Mouse (Mus musculus): ENCODE measurements around the gene Ctcfl. TPM values are rescaled to one million over a fixed set of nuclear protein-coding genes. Genes with fewer than 3 reads are reported as not detected.

Ctcfl gene
- polyA plus RNA-seq, 1 experiment from 2014 or later = not detected

DNA sequence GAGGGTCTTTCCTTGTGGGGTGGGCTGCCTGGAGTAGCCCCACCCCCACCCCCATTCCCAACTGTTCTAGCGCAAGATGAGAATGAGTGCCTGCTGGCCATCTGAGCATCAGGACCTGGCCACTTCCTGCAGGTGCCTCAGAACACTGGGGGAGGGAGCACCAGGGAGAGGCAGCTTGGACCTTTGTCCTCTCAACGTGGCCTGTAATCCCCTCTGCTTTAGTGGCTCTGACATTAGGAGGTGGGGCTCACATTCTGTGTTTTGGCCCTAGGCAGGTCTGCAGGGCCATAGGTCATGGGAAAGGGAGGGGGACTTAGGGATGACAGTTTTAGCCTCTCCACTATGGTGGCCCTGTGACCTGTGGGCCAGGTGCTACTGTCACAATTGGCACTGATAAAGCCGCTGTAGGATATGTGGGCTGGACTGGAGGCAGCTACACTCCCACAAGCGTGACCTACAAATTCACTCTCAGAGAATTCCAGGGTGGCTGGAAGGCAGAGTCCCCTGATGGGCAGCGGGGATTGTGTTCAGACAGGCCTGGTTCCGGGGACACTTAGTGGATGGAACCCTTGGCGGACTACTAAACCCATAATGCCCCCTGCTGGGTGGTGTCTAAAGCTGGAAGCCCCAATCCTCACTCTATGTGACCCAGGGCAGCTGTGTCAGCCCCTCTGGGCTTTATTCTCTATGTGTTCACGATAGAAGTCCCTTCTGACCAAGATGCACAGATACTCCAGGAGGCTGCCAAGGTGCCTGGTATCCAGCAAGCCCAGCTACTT lies 68.5 kb downstream of the Ctcfl start:
- 40% methylated on average over 8 of the region's 8 CpGs for WGBS
- Histone ChIP-seq H3K27ac (ENCODE audit: low read depth, low read length) (no peak overlapping the region), H3K4me1 (ENCODE audit: control insufficient read depth, insufficient read depth, low read length) (no peaks in the 10 kb centered on the region), H3K36me3 (ENCODE audit: control insufficient read depth, insufficient read depth, low read length) (no peaks in the 10 kb centered on the region), H3K4me2 (ENCODE audit: low read depth) (no peak overlapping the region), H3K27me3 (ENCODE audit: control insufficient read depth, insufficient read depth, low read length) (no peaks in the 10 kb centered on the region), H3K4me3 (ENCODE audit: low read depth, low read length) (no peak overlapping the region), H3K9ac (ENCODE audit: low read length) (no peak overlapping the region), H3K9me3 (ENCODE audit: control insufficient read depth, low read length) (no peaks in the 10 kb centered on the region)
- DNase-seq (ENCODE audit: low spot score) (peak; percentile 10), ATAC-seq (ENCODE audit: insufficient read depth, low FRiP score, low TSS enrichment) (no peak)

DNA sequence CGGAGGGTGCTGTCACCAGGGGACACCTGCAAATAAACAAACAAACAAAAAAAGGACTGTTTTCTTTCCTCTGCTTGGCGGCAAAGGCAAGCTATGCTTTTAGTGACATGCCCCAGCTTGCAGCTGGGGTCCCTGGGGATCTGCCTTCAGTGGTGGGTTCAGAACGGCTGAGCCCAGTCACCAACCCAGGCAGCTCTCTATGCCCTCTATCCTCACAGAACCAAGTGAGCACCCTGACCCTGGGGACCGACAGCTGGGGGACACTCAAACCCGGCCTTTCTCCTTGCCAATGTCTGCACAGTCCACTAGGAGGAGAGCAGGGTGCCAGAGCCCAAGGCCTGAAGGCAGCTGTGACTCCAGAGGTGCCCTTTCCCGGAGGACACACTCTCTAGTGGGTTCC lies 69.5 kb downstream of the Ctcfl start:
- H3K27me3 ChIP-seq (ENCODE audit: control insufficient read depth, insufficient read depth, low read length) = no peaks in the 10 kb centered on the region

DNA sequence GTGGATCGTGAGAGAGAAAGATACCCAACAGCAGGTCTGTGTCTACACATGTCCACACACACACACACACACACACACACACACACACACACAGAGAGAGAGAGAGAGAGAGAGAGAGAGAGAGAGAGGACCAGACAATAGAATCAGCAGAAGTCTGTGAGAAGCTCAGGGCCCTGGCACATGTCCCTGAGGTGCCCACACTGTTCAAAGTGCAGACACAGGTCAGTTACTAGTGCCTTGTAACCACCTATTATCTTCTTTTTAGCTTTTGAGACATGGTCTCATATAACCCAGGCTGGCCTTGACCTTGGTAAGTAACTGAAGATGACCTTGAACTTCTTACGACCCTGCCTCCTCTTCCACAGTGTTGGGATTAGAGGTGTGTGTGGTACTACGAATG lies 70.1 kb downstream of the Ctcfl start:
- WGBS = 82% methylated on average over 3 of the region's 3 CpGs
- Histone ChIP-seq H3K9ac (ENCODE audit: low read length) (no peak overlapping the region), H3K36me3 (ENCODE audit: control insufficient read depth, insufficient read depth, low read length) (no peaks in the 10 kb centered on the region), H3K4me1 (ENCODE audit: control insufficient read depth, insufficient read depth, low read length) (no peaks in the 10 kb centered on the region), H3K9me3 (ENCODE audit: control insufficient read depth, low read length) (no peaks in the 10 kb centered on the region), H3K27me3 (ENCODE audit: control insufficient read depth, insufficient read depth, low read length) (no peaks in the 10 kb centered on the region), H3K27ac (ENCODE audit: low read depth, low read length) (no peak overlapping the region), H3K4me2 (ENCODE audit: low read depth) (no peak overlapping the region), H3K4me3 (ENCODE audit: low read depth, low read length) (no peak overlapping the region)
- no peak for ATAC-seq (ENCODE audit: insufficient read depth, low FRiP score, low TSS enrichment)
- DNase-seq (ENCODE audit: low spot score) = no peak

More for the DNA sequence above, 69.5 kb downstream of the Ctcfl start:
- ATAC-seq (ENCODE audit: insufficient read depth, low FRiP score, low TSS enrichment) (no peak), DNase-seq (ENCODE audit: low spot score) (no peak)
- Histone ChIP-seq H3K27ac (ENCODE audit: low read depth, low read length) (no peak overlapping the region), H3K4me2 (ENCODE audit: low read depth) (no peak overlapping the region), H3K4me3 (ENCODE audit: low read depth, low read length) (no peak overlapping the region), H3K9ac (ENCODE audit: low read length) (no peak overlapping the region), H3K36me3 (ENCODE audit: control insufficient read depth, insufficient read depth, low read length) (no peaks in the 10 kb centered on the region), H3K4me1 (ENCODE audit: control insufficient read depth, insufficient read depth, low read length) (no peaks in the 10 kb centered on the region), H3K9me3 (ENCODE audit: control insufficient read depth, low read length) (no peaks in the 10 kb centered on the region)
- WGBS = 45% methylated on average over 6 of the region's 6 CpGs

DNA sequence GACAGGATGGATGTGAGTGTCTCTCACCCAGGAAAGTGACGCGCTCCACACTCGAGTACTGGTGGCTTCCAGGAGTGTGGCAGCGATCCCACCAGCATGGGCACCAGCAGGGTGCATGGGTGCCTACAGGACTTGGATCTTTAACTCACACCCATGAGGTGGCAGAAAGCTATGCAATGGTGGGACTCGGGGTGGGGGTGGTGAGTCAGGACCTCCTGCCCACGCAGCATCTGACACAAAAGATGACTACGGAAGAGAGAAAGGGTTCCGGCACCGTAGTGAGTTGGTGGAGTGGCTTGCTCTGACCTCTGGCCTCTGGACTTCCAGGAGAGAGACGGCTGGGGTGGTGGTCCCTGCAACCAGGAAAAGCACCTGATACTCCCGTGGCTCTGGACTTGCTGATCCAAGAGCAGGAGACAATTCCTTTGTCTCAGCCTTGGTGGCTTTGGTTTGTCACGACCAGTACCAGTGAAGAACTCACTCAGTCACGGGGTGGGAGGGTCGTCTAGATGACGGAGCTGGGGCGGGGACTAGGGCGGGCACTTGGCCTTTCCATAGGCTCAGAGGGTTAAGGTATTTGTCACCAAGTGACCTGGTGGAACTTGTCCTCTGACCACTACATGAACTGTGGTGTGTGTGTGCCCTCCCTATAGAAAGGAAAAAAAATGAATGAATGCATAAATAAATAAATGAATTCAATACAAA lies 71.1 kb downstream of the Ctcfl start:
- 63% methylated on average over 17 of the region's 17 CpGs for whole genome bisulfite sequencing
- DNase-seq (ENCODE audit: low spot score) (no peak), ATAC-seq (ENCODE audit: insufficient read depth, low FRiP score, low TSS enrichment) (no peak)
- H3K4me1 ChIP-seq (ENCODE audit: control insufficient read depth, insufficient read depth, low read length) = no peaks in the 10 kb centered on the region
- H3K27me3 ChIP-seq (ENCODE audit: control insufficient read depth, insufficient read depth, low read length) = no peaks in the 10 kb centered on the region
- H3K36me3 ChIP-seq (ENCODE audit: control insufficient read depth, insufficient read depth, low read length) = no peaks in the 10 kb centered on the region
- no peaks in the 10 kb centered on the region for H3K9me3 ChIP-seq (ENCODE audit: control insufficient read depth, low read length)
- no peak overlapping the region for H3K9ac ChIP-seq (ENCODE audit: low read length)
- no peak overlapping the region for H3K27ac ChIP-seq (ENCODE audit: low read depth, low read length)
- H3K4me3 ChIP-seq (ENCODE audit: low read depth, low read length) = no peak overlapping the region
- no peak overlapping the region for H3K4me2 ChIP-seq (ENCODE audit: low read depth)

DNA sequence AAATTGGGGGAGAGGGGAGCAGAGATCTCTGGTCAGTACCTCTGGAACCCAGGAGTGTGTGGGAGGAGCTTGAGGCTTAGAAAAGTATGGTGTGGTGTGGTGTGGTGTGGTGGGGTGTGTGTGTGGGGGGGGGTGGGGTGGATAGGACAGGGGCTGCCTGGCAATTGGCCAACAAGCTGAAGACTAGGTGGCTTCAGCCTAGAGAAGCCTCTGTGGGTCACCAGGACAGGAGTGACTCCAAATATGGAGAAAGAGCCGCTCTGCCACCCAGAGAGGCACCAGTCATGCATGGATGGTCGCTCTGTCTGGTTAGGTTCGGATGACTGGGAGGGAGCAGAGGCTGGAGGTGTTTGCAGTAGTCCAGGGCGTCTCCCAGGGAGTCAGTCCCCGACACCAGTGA lies 71.9 kb downstream of the Ctcfl start:
- 61% methylated on average over 5 of the region's 5 CpGs for WGBS

DNA sequence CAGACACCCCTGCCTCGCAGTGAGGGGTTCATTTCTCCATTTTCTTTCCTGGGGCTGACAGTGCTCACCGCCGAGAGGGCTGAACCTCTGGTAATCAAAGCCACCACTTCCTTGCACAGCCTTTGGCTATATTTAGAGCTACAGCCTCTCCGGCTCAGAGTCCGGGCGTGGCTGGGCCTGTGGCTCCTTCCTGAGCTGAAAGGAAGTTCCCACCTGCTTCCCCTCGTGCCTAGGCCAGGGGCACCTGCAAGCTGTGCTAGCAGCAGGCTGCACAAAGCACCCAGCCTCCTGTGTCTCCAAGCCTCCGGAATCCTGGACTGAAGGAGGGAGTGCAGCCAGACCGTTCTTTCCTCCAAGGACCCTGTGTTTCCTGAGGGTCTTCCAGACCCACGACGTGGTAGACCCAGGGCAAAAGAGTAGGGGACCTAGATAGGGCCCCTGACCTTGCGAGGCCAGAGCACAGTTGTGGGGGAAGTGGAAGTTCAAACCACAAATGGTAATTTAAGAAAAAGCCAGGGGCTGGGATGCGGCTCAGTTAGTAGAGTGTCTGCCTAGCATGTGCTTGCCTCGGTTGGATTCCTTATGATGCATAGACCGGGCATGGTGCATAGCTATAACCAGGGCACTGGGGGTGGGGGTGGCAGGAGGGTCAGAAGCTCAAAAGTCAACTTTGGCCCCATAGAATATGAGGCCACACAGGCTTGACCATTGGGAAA lies 72.6 kb downstream of the Ctcfl start:
- Histone ChIP-seq H3K4me2 (ENCODE audit: low read depth) (no peak overlapping the region), H3K9ac (ENCODE audit: low read length) (no peak overlapping the region), H3K27ac (ENCODE audit: low read depth, low read length) (no peak overlapping the region), H3K4me3 (ENCODE audit: low read depth, low read length) (no peak overlapping the region), H3K27me3 (ENCODE audit: control insufficient read depth, insufficient read depth, low read length) (no peaks in the 10 kb centered on the region), H3K9me3 (ENCODE audit: control insufficient read depth, low read length) (no peaks in the 10 kb centered on the region), H3K36me3 (ENCODE audit: control insufficient read depth, insufficient read depth, low read length) (no peaks in the 10 kb centered on the region), H3K4me1 (ENCODE audit: control insufficient read depth, insufficient read depth, low read length) (no peaks in the 10 kb centered on the region)
- DNase-seq (ENCODE audit: low spot score) (no peak), ATAC-seq (ENCODE audit: insufficient read depth, low FRiP score, low TSS enrichment) (no peak)
- 79% methylated on average over 15 of the region's 15 CpGs for WGBS

More for the DNA sequence above, 71.9 kb downstream of the Ctcfl start:
- no peak overlapping the region for H3K9ac ChIP-seq (ENCODE audit: low read length)
- H3K36me3 ChIP-seq (ENCODE audit: control insufficient read depth, insufficient read depth, low read length) = no peaks in the 10 kb centered on the region
- H3K4me3 ChIP-seq (ENCODE audit: low read depth, low read length) = no peak overlapping the region
- H3K4me1 ChIP-seq (ENCODE audit: control insufficient read depth, insufficient read depth, low read length) = no peaks in the 10 kb centered on the region
- H3K27ac ChIP-seq (ENCODE audit: low read depth, low read length) = no peak overlapping the region
- no peak overlapping the region for H3K4me2 ChIP-seq (ENCODE audit: low read depth)
- ATAC-seq (ENCODE audit: insufficient read depth, low FRiP score, low TSS enrichment) (no peak), DNase-seq (ENCODE audit: low spot score) (no peak)
- no peaks in the 10 kb centered on the region for H3K9me3 ChIP-seq (ENCODE audit: control insufficient read depth, low read length)
- no peaks in the 10 kb centered on the region for H3K27me3 ChIP-seq (ENCODE audit: control insufficient read depth, insufficient read depth, low read length)

DNA sequence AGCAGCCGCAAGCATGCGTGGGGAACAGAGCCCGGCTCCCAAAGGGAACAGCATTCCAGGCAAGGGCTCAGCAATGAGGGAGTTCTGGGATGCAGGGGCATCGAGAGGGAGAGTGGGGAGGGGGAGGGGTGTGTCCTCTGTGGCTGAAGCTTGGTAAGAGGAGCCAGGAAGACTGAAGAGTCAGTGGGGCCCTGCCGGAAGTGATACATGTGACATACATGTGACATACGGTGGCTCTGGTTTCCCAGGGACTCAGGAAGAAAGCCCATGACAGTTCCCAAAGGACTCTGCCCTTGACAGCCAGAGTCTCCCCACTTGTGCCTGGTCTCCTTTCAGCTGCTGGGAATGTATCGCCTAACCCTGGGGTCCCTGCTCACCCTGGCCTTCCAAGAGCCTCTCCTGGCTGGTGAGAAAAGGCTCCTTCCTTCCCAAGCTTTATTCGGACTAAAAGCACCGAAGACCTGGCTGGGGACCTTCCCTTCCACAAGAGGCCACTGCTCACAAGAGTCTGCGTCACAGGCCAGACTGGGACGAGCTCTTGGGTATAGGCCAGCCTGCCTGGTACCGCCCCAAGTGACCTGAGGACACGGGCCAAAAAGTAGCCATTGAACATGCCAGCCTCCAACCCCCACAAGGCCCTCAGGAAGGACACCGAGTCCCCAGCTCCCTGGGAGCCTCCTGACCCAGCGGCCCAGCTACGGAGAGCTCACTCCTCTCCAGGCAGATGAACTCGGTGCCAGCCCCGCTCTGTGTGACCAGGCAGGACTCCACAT lies 74.9 kb downstream of the Ctcfl start:
- H3K27ac ChIP-seq (ENCODE audit: low read depth, low read length) = no peak overlapping the region
- no peaks in the 10 kb centered on the region for H3K4me1 ChIP-seq (ENCODE audit: control insufficient read depth, insufficient read depth, low read length)
- no peaks in the 10 kb centered on the region for H3K27me3 ChIP-seq (ENCODE audit: control insufficient read depth, insufficient read depth, low read length)
- ATAC-seq (ENCODE audit: insufficient read depth, low FRiP score, low TSS enrichment) = no peak
- WGBS = 79% methylated on average over 18 of the region's 18 CpGs
- no peak overlapping the region for H3K4me3 ChIP-seq (ENCODE audit: low read depth, low read length)
- no peak overlapping the region for H3K9ac ChIP-seq (ENCODE audit: low read length)
- no peak overlapping the region for H3K4me2 ChIP-seq (ENCODE audit: low read depth)
- H3K36me3 ChIP-seq (ENCODE audit: control insufficient read depth, insufficient read depth, low read length) = no peaks in the 10 kb centered on the region
- DNase-seq (ENCODE audit: low spot score) = no peak
- no peaks in the 10 kb centered on the region for H3K9me3 ChIP-seq (ENCODE audit: control insufficient read depth, low read length)
